Mouse (Mus musculus) kidney, embryonic 15.5 days (tissue): ENCODE data around the gene Rtl6. TPM values are rescaled to one million over a fixed set of nuclear protein-coding genes. Genes with fewer than 3 reads are reported as not detected.

Experiments
- ATAC-seq: fragments of 200-750 bp; cut with Nextera tagmentation; replicated peaks from 2 replicates; pipeline ENCODE4 v1.8.0; 2017; ENCODE audit warnings: moderate TSS enrichment; ENCODE audit not compliant: low FRiP score
- H3K27ac ChIP-seq: fragments of 300-500 bp; sonication (generic); 2 replicates; pipeline ENCODE4 v1.5.1; 2015; ENCODE audit warnings: mild to moderate bottlenecking, inconsistent platforms
- H3K27me3 ChIP-seq: fragments of 300-500 bp; sonication (generic); 2 replicates; pipeline ENCODE4 v1.6.1; 2015; ENCODE audit warnings: inconsistent platforms
- H3K36me3 ChIP-seq: fragments of 300-500 bp; sonication (generic); 2 replicates; pipeline ENCODE4 v1.6.1; 2015; ENCODE audit warnings: inconsistent platforms
- H3K4me1 ChIP-seq: fragments of 300-500 bp; sonication (generic); 2 replicates; pipeline ENCODE4 v1.6.1; 2015; ENCODE audit warnings: inconsistent platforms
- H3K4me2 ChIP-seq: fragments of 300-500 bp; sonication (generic); 2 replicates; pipeline ENCODE4 v1.6.1; 2015; ENCODE audit warnings: moderate library complexity, mild to moderate bottlenecking, inconsistent platforms
- H3K4me3 ChIP-seq: fragments of 300-500 bp; sonication (generic); replicated peaks from 2 replicates; pipeline ENCODE4 v1.5.1; 2015; ENCODE audit warnings: mild to moderate bottlenecking, inconsistent platforms
- H3K9ac ChIP-seq: fragments of 300-500 bp; sonication (generic); 2 replicates; pipeline ENCODE4 v1.6.1; 2015; ENCODE audit warnings: mild to moderate bottlenecking, inconsistent platforms
- H3K9me3 ChIP-seq: fragments of 300-500 bp; sonication (generic); replicated peaks from 2 replicates; pipeline ENCODE4 v1.6.1; 2016; ENCODE audit warnings: inconsistent platforms
- WGBS: fragments of 180-500 bp; shearing (Covaris S2); methylation state at CpG from one replicate; pipeline ENCODE4 v1.1.7; 2015; ENCODE audit warnings: mixed read lengths; 5-methylcytosine and 5-hydroxymethylcytosine counted together
- polyA plus RNA-seq: library from polyadenylated mRNA; unstranded; fragments of >200 nt; fragmentation: Nextera tagmentation; extraction: Ambion mirVana; gene quantifications from 2 replicates; pipeline ENCODE4 v1.2.1, GENCODE M21; 2015

The Rtl6 gene
- polyA plus RNA-seq, 1 experiment from 2014 or later = 16.2 TPM

- no peak overlapping the region for H3K9ac ChIP-seq
- 91% methylated on average over 2 of the region's 2 CpGs for WGBS
- H3K4me1 ChIP-seq = peaks cover 11% of the 10 kb centered on the region
- no peaks in the 10 kb centered on the region for H3K27me3 ChIP-seq
- no peaks in the 10 kb centered on the region for H3K36me3 ChIP-seq
- H3K27ac ChIP-seq = no peak overlapping the region
- no peak overlapping the region for H3K4me2 ChIP-seq
- H3K4me3 ChIP-seq = no peak overlapping the region
- 0 out of 2 replicates have a peak, but pooled peaks cover 10% of the 10 kb centered on the region for H3K9me3 ChIP-seq
- ATAC-seq = no peak
These were observed 21.7 kb downstream of the Rtl6 start for GRCm38 (mm10) chr15:84535953-84536352.

- Histone ChIP-seq H3K27ac (no peak overlapping the region), H3K27me3 (0 out of 2 replicates have a peak, but pooled peaks cover 3% of the 10 kb centered on the region), H3K9ac (no peak overlapping the region), H3K4me1 (peaks cover 8% of the 10 kb centered on the region; the same call in 1 of the 2 replicates), H3K9me3 (0 out of 2 replicates have a peak, but pooled peaks cover 10% of the 10 kb centered on the region), H3K4me2 (no peak overlapping the region), H3K4me3 (no peak overlapping the region), H3K36me3 (no peaks in the 10 kb centered on the region)
- no peak for ATAC-seq
- 71% methylated on average over 2 of the region's 2 CpGs for WGBS
These were observed 25.4 kb downstream of the Rtl6 start for GRCm38 (mm10) chr15:84532211-84532610.

GRCm38 (mm10) chr15:84531535-84531934 is 26.1 kb downstream of the Rtl6 start:
- H3K27me3 ChIP-seq = 0 out of 2 replicates have a peak, but pooled peaks cover 3% of the 10 kb centered on the region
- WGBS = 40% methylated on average over 10 of the region's 10 CpGs
- H3K9me3 ChIP-seq = 0 out of 2 replicates have a peak, but pooled peaks cover 10% of the 10 kb centered on the region
- no peak for ATAC-seq
- no peak overlapping the region for H3K27ac ChIP-seq
- H3K4me1 ChIP-seq = peaks cover 8% of the 10 kb centered on the region; the same call in 1 of the 2 replicates
- no peak overlapping the region for H3K4me3 ChIP-seq
- H3K9ac ChIP-seq = no peak overlapping the region
- H3K36me3 ChIP-seq = no peaks in the 10 kb centered on the region
- no peak overlapping the region for H3K4me2 ChIP-seq

GRCm38 (mm10) chr15:84526921-84527320 is 30.7 kb downstream of the Rtl6 start:
- 74% methylated on average over 14 of the region's 14 CpGs for WGBS
- no peaks in the 10 kb centered on the region for H3K9me3 ChIP-seq
- H3K27ac ChIP-seq = no peak overlapping the region
- H3K27me3 ChIP-seq = 0 out of 2 replicates have a peak, but pooled peaks cover 3% of the 10 kb centered on the region
- no peaks in the 10 kb centered on the region for H3K36me3 ChIP-seq
- peaks cover 3% of the 10 kb centered on the region; the same call in 1 of the 2 replicates for H3K4me1 ChIP-seq
- no peak for ATAC-seq
- H3K4me2 ChIP-seq = no peak overlapping the region
- no peak overlapping the region for H3K9ac ChIP-seq
- H3K4me3 ChIP-seq = no peak overlapping the region

GRCm38 (mm10) chr15:84525222-84525883 is 32.3 kb downstream of the Rtl6 start:
- Histone ChIP-seq H3K27ac (no peak overlapping the region), H3K9ac (no peak overlapping the region), H3K4me2 (no peak overlapping the region), H3K4me1 (peaks cover 3% of the 10 kb centered on the region; the same call in 1 of the 2 replicates), H3K9me3 (no peaks in the 10 kb centered on the region), H3K36me3 (no peaks in the 10 kb centered on the region), H3K4me3 (no peak overlapping the region), H3K27me3 (0 out of 2 replicates have a peak, but pooled peaks cover 3% of the 10 kb centered on the region)
- 72% methylated on average over 5 of the region's 5 CpGs for WGBS
- ATAC-seq = no peak

- no peaks in the 10 kb centered on the region; the same call in 1 of the 2 replicates for H3K4me1 ChIP-seq
- no peak overlapping the region for H3K4me3 ChIP-seq
- no peak for ATAC-seq
- H3K27ac ChIP-seq = no peak overlapping the region
- 0 out of 2 replicates have a peak, but pooled peaks cover 2% of the 10 kb centered on the region for H3K27me3 ChIP-seq
- no peak overlapping the region for H3K9ac ChIP-seq
- WGBS = 86% methylated on average over 8 of the region's 8 CpGs
- H3K9me3 ChIP-seq = no peaks in the 10 kb centered on the region
- no peak overlapping the region for H3K4me2 ChIP-seq
- H3K36me3 ChIP-seq = no peaks in the 10 kb centered on the region
These were observed 34.5 kb downstream of the Rtl6 start for GRCm38 (mm10) chr15:84522953-84523689.

- Histone ChIP-seq H3K27me3 (0 out of 2 replicates have a peak, but pooled peaks cover 2% of the 10 kb centered on the region), H3K27ac (no peak overlapping the region), H3K36me3 (no peaks in the 10 kb centered on the region), H3K4me1 (no peaks in the 10 kb centered on the region), H3K4me3 (no peak overlapping the region), H3K9ac (no peak overlapping the region), H3K9me3 (no peaks in the 10 kb centered on the region), H3K4me2 (no peak overlapping the region)
- 83% methylated on average over 4 of the region's 4 CpGs for WGBS
- ATAC-seq = no peak
These were observed 36.1 kb downstream of the Rtl6 start for GRCm38 (mm10) chr15:84521486-84521885.

- Histone ChIP-seq H3K4me1 (no peaks in the 10 kb centered on the region), H3K4me2 (no peak overlapping the region), H3K36me3 (no peaks in the 10 kb centered on the region), H3K9ac (no peak overlapping the region), H3K27ac (no peak overlapping the region), H3K27me3 (peaks cover 2% of the 10 kb centered on the region; the same call in 1 of the 2 replicates), H3K4me3 (no peak overlapping the region), H3K9me3 (no peaks in the 10 kb centered on the region)
- ATAC-seq = no peak
- WGBS = 77% methylated on average over 8 of the region's 8 CpGs
These were observed 39.1 kb downstream of the Rtl6 start for GRCm38 (mm10) chr15:84518540-84518939.

GRCm38 (mm10) chr15:84512626-84513296 is 44.9 kb downstream of the Rtl6 start:
- Histone ChIP-seq H3K9ac (no peak overlapping the region), H3K4me3 (no peak overlapping the region), H3K27ac (peak overlapping the region; percentile 67), H3K9me3 (no peaks in the 10 kb centered on the region), H3K4me2 (no peak overlapping the region), H3K36me3 (no peaks in the 10 kb centered on the region), H3K4me1 (peaks cover 33% of the 10 kb centered on the region), H3K27me3 (peaks cover 10% of the 10 kb centered on the region; the same call in 1 of the 2 replicates)
- ATAC-seq = no peak
- WGBS = 51% methylated on average over 5 of the region's 5 CpGs

- ATAC-seq = 0 out of 2 replicates have a peak, but pooled peaks have one; percentile 14
- no peaks in the 10 kb centered on the region for H3K9me3 ChIP-seq
These were observed 47.6 kb downstream of the Rtl6 start for GRCm38 (mm10) chr15:84509981-84510380.

GRCm38 (mm10) chr15:84509161-84509560 is 48.5 kb downstream of the Rtl6 start:
- H3K27me3 ChIP-seq = peaks cover 11% of the 10 kb centered on the region; the same call in 1 of the 2 replicates
- H3K4me2 ChIP-seq = no peak overlapping the region
- no peak overlapping the region for H3K27ac ChIP-seq
- H3K4me3 ChIP-seq = no peak overlapping the region
- H3K9me3 ChIP-seq = no peaks in the 10 kb centered on the region
- H3K4me1 ChIP-seq = peaks cover 37% of the 10 kb centered on the region
- no peak for ATAC-seq
- no peak overlapping the region for H3K9ac ChIP-seq
- H3K36me3 ChIP-seq = no peaks in the 10 kb centered on the region
- WGBS = 45% methylated on average over 5 of the region's 5 CpGs

More at GRCm38 (mm10) chr15:84509981-84510380, 47.6 kb downstream of the Rtl6 start:
- Histone ChIP-seq H3K4me3 (no peak overlapping the region), H3K27ac (no peak overlapping the region), H3K27me3 (peaks cover 10% of the 10 kb centered on the region; the same call in 1 of the 2 replicates), H3K36me3 (no peaks in the 10 kb centered on the region), H3K4me2 (no peak overlapping the region), H3K4me1 (peaks cover 35% of the 10 kb centered on the region), H3K9ac (no peak overlapping the region)
- 76% methylated on average over 16 of the region's 16 CpGs for WGBS
